Mouse (Mus musculus) heart, embryonic 10.5 days (tissue): ENCODE results near the gene Ociad2. TPM values are rescaled to one million over a fixed set of nuclear protein-coding genes. Genes with fewer than 3 reads are reported as not detected.

ENCODE experiments used
- DNase-seq: peaks from one replicate; pipeline ENCODE4 v3.0.0-alpha.2; 2017; ENCODE audit warnings: low spot score
- H3K27ac ChIP-seq: fragments of 300-500 bp; sonication (generic); 2 replicates; pipeline ENCODE4 v1.5.1; 2016; ENCODE audit warnings: mild to moderate bottlenecking
- H3K27me3 ChIP-seq: fragments of 300-500 bp; sonication (generic); 2 replicates; pipeline ENCODE4 v1.6.1; 2016; ENCODE audit warnings: mild to moderate bottlenecking; ENCODE audit not compliant: poor library complexity, insufficient read depth, severe bottlenecking
- H3K36me3 ChIP-seq: fragments of 300-500 bp; sonication (generic); 2 replicates; pipeline ENCODE4 v1.6.1; 2016; ENCODE audit warnings: mild to moderate bottlenecking, moderate library complexity
- H3K4me1 ChIP-seq: fragments of 300-500 bp; sonication (generic); 2 replicates; pipeline ENCODE4 v1.6.1; 2016; ENCODE audit warnings: mild to moderate bottlenecking
- H3K4me3 ChIP-seq: fragments of 300-500 bp; sonication (generic); 2 replicates; pipeline ENCODE4 v1.5.1; 2016; ENCODE audit warnings: mild to moderate bottlenecking, moderate library complexity
- H3K9me3 ChIP-seq: fragments of 300-500 bp; sonication (generic); 2 replicates; pipeline ENCODE4 v1.6.1; 2016; ENCODE audit warnings: mild to moderate bottlenecking, moderate library complexity
- WGBS: fragments of 180-500 bp; shearing (Covaris S2); methylation state at CpG from one replicate; pipeline ENCODE4 v1.1.7; 2016; 5-methylcytosine and 5-hydroxymethylcytosine counted together
- polyA plus RNA-seq: library from polyadenylated mRNA; unstranded; fragments of >200 nt; fragmentation: Nextera tagmentation; extraction: Ambion mirVana; gene quantifications from 2 replicates; pipeline ENCODE4 v1.2.1, GENCODE M21; 2016

The Ociad2 gene
- 21.0 and 23.1 TPM in 2 replicates for polyA plus RNA-seq

DNA sequence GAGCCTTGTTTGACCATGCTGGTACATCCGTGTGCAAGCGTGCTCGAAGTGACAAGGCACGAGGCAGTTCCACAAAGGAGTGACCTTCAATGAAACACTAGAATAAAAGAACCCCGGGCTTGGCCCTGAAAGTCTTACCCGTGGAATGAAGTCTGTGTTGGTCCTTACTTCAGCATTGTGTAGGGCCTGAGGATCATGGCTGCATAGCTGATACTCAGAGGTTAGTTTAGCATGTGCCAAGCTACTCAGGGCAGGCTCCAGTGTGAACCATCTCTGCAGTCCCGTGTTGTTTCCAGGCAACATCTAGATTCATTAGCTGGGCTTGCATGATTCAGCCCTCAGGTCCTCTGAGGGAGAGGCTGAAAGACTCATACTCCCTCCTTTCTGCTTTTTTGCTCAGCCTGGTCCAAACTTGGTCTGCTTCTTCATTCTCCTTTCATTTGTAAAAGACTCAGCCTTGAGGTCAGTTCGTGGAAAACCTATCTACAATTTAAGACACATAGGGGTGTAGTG lies at the start of gene Ociad2:
Gene Ociad2 (minus strand): TSS at position 306 of the 513 bp plus-strand sequence.
- DNase-seq = no peak
- no peak within 1 kb of the TSS for H3K27ac ChIP-seq
- no peaks in the 10 kb centered on the region for H3K36me3 ChIP-seq
- H3K27me3 ChIP-seq = no peaks in the 10 kb centered on the region
- no peak within 1 kb of the TSS for H3K4me3 ChIP-seq
- 85% methylated on average over 8 of the region's 8 CpGs for WGBS
- H3K9me3 ChIP-seq = 0 out of 2 replicates have a peak, but pooled peaks cover 3% of the 10 kb centered on the region
- peaks cover 35% of the 10 kb centered on the region for H3K4me1 ChIP-seq

GRCm38 (mm10) chr5:73383647-73383970 lies 42.8 kb upstream of the Ociad2 start:
- H3K4me1 ChIP-seq = peaks cover 10% of the 10 kb centered on the region; the same call in 1 of the 2 replicates
- H3K27ac ChIP-seq = no peak overlapping the region
- H3K9me3 ChIP-seq = no peaks in the 10 kb centered on the region
- no peak for DNase-seq
- H3K4me3 ChIP-seq = no peak overlapping the region
- 72% methylated on average over 4 of the region's 4 CpGs for WGBS
- H3K36me3 ChIP-seq = no peaks in the 10 kb centered on the region
- H3K27me3 ChIP-seq = peaks cover 8% of the 10 kb centered on the region

DNA sequence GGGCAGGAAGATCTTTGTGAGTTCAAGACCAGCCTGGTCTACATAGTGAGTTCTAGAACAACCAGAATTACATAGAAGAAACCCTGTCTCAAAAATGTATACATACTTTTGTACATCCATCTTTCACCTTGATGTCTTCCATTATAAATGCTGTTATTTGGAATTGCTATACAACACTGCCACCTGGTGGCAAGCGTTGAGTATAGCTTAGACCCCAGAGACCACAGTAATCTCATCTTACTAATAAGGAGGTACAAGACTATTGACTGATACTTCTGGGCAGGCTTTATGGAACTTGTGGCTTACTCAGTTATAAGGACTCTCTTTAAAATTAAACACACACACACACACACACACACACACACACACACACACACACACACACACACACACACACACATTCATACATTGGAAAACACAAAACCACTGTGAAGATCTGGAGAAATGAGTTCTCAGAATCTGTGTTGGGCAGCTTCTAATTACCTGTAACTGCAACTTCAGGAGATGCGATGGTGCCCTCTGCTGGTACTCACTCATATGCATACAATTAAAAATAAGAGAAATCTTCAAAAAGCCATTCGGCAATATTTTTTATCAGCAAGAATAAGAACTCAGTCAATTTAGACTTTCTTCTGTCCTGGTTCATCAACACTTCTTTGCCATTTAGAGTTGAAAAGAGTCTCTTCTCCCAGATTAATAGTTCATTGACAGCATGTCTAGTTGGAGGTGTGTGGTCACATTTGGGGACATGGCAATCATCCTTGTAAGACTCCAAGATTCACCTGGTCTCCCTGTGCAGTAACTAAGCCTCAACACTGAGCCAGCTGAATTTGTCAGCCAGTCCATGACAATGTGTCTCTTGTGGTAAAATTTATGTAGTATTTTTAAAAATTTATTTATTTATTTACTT lies 42.2 kb upstream of the Ociad2 start:
- Histone ChIP-seq H3K4me1 (peaks cover 10% of the 10 kb centered on the region; the same call in 1 of the 2 replicates), H3K36me3 (no peaks in the 10 kb centered on the region), H3K27me3 (peaks cover 8% of the 10 kb centered on the region), H3K27ac (no peak overlapping the region), H3K4me3 (no peak overlapping the region), H3K9me3 (no peaks in the 10 kb centered on the region)
- 31% methylated on average over 3 of the region's 3 CpGs for WGBS
- DNase-seq = no peak

DNA sequence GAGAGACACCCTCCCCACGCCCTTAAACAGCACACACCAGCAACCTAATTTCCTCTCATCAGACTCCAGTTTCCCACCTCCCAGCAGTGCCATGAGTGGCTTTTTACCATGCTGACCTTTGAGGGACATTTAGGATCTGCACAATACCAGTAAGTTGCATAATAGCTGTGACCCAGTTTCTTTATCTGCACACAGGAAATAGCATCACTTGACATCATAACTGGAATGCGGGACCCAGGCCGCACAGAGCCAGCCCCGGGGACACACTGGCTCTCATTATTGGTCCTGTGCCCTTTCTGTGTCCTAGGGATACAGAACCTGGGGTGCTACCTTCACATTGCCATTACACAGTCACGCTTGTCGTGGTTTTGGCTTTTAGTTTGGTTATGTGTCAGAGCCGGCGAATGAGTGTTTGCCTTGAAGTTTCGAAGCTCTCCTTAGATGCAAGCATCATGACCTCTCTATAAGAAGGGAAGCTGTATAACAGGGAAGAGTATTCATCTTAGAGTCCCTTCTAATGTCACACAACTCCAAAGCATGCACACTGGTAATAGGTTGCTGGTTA lies 41.2 kb upstream of the Ociad2 start:
- Histone ChIP-seq H3K9me3 (no peaks in the 10 kb centered on the region), H3K36me3 (no peaks in the 10 kb centered on the region), H3K27me3 (peaks cover 8% of the 10 kb centered on the region), H3K4me1 (peaks cover 10% of the 10 kb centered on the region; the same call in 1 of the 2 replicates), H3K4me3 (no peak overlapping the region), H3K27ac (no peak overlapping the region)
- no peak for DNase-seq
- WGBS = 73% methylated on average over 9 of the region's 9 CpGs

DNA sequence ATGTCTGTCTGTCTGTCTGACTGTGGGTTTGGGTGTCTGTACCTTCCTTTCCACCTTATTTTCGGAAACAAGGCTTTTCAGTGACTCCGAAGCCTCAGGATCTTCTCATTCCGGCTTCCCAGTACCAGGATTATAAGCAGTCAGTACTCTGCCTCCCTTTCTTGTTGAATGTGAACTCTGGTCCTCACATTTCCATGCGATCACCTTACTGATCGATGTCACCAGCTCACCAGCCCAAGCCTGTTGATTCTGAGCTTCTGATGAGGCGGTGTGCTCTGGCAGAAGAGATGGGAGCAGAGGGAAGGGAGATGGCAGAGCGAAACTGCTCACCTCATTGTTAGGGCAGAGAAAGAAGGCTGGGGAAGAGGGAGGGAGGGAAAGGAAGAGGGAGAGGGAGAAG lies 40.7 kb upstream of the Ociad2 start:
- no peaks in the 10 kb centered on the region for H3K36me3 ChIP-seq
- H3K9me3 ChIP-seq = no peaks in the 10 kb centered on the region
- WGBS = 79% methylated on average over 7 of the region's 7 CpGs

GRCm38 (mm10) chr5:73380829-73381228 lies 40.0 kb upstream of the Ociad2 start:
- no peaks in the 10 kb centered on the region for H3K9me3 ChIP-seq
- no peaks in the 10 kb centered on the region for H3K36me3 ChIP-seq
- no peak for DNase-seq
- H3K27ac ChIP-seq = no peak overlapping the region
- no peak overlapping the region for H3K4me3 ChIP-seq
- H3K27me3 ChIP-seq = peaks cover 8% of the 10 kb centered on the region
- peaks cover 10% of the 10 kb centered on the region; the same call in 1 of the 2 replicates for H3K4me1 ChIP-seq
- 36% methylated on average over 8 of the region's 8 CpGs for WGBS

More for the DNA sequence above, 40.7 kb upstream of the Ociad2 start:
- DNase-seq = no peak
- H3K27me3 ChIP-seq = peaks cover 8% of the 10 kb centered on the region
- H3K4me1 ChIP-seq = peaks cover 10% of the 10 kb centered on the region; the same call in 1 of the 2 replicates
- H3K27ac ChIP-seq = no peak overlapping the region
- H3K4me3 ChIP-seq = no peak overlapping the region

DNA sequence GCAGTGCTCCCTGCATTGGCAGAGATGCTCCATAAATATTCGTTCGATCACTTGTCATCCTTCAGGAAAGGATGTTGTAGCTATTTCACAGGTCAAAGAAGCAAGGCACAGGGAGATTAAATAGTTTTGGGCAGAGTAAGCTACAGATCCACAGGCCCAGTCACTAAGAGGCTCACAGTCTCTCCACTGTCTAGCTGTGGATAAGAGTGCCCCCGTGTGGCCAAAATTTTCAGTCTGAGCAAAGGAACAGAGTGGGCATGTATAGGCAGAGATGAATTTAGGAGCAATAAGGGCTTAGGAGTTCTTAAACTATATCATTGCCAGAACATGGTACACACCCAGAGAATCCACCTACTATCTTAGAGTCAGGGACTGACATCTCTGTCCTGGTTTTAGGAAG lies 39.1 kb upstream of the Ociad2 start:
- peak; percentile 93 for DNase-seq
- H3K4me1 ChIP-seq = peaks cover 10% of the 10 kb centered on the region; the same call in 1 of the 2 replicates
- H3K27ac ChIP-seq = no peak overlapping the region
- H3K27me3 ChIP-seq = peaks cover 8% of the 10 kb centered on the region
- WGBS = 19% methylated on average over 3 of the region's 3 CpGs
- H3K4me3 ChIP-seq = no peak overlapping the region
- H3K36me3 ChIP-seq = no peaks in the 10 kb centered on the region
- H3K9me3 ChIP-seq = no peaks in the 10 kb centered on the region

- Histone ChIP-seq H3K9me3 (no peaks in the 10 kb centered on the region), H3K36me3 (no peaks in the 10 kb centered on the region), H3K27me3 (peaks cover 8% of the 10 kb centered on the region), H3K4me3 (no peak overlapping the region), H3K27ac (no peak overlapping the region), H3K4me1 (0 out of 2 replicates have a peak, but pooled peaks cover 3% of the 10 kb centered on the region)
- DNase-seq = no peak
- 88% methylated on average over 7 of the region's 7 CpGs for WGBS
Measured at GRCm38 (mm10) chr5:73376491-73376890, 35.7 kb upstream of the Ociad2 start.

DNA sequence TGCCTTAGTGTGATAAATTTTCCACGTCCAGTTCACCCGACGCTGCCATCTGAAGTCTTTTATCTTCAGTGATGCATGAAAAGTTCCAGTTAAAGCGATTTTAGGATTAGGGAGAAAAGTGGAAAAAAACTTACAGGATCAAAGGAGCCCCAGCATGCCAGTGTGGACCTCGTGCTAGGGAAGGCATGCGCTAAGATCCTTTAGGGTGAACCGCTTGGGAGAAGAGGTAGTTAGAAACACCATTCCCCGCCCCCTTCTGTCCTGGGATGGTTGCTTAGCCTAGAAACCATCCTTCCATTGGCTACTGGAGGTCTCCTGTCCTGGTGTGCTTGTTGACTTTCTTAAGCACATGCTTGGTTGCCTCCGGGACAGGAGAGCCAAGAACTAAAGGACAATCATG lies 35.2 kb upstream of the Ociad2 start:
- H3K4me3 ChIP-seq = no peak overlapping the region
- DNase-seq = no peak
- 0 out of 2 replicates have a peak, but pooled peaks cover 3% of the 10 kb centered on the region for H3K4me1 ChIP-seq
- no peak overlapping the region for H3K27ac ChIP-seq
- H3K9me3 ChIP-seq = no peaks in the 10 kb centered on the region
- H3K27me3 ChIP-seq = peaks cover 6% of the 10 kb centered on the region
- 72% methylated on average over 9 of the region's 9 CpGs for WGBS
- H3K36me3 ChIP-seq = no peaks in the 10 kb centered on the region

- Histone ChIP-seq H3K36me3 (no peaks in the 10 kb centered on the region), H3K27me3 (no peaks in the 10 kb centered on the region), H3K4me3 (no peak overlapping the region), H3K9me3 (no peaks in the 10 kb centered on the region), H3K4me1 (no peaks in the 10 kb centered on the region), H3K27ac (no peak overlapping the region)
- 30% methylated on average over 3 of the region's 3 CpGs for WGBS
- DNase-seq = no peak
Measured at GRCm38 (mm10) chr5:73373184-73373583, 32.4 kb upstream of the Ociad2 start.

GRCm38 (mm10) chr5:73372601-73373000 lies 31.8 kb upstream of the Ociad2 start:
- Histone ChIP-seq H3K27me3 (no peaks in the 10 kb centered on the region), H3K36me3 (no peaks in the 10 kb centered on the region), H3K9me3 (no peaks in the 10 kb centered on the region), H3K4me1 (no peaks in the 10 kb centered on the region), H3K4me3 (no peak overlapping the region), H3K27ac (no peak overlapping the region)
- no peak for DNase-seq
- 73% methylated on average over 5 of the region's 5 CpGs for WGBS

- DNase-seq = no peak
- Histone ChIP-seq H3K4me3 (no peak overlapping the region), H3K9me3 (no peaks in the 10 kb centered on the region), H3K27ac (no peak overlapping the region), H3K36me3 (no peaks in the 10 kb centered on the region), H3K27me3 (no peaks in the 10 kb centered on the region), H3K4me1 (no peaks in the 10 kb centered on the region)
- WGBS = 58% methylated on average over 3 of the region's 3 CpGs
Measured at GRCm38 (mm10) chr5:73369731-73370130, 28.9 kb upstream of the Ociad2 start.

- H3K36me3 ChIP-seq = no peaks in the 10 kb centered on the region
- no peaks in the 10 kb centered on the region for H3K9me3 ChIP-seq
- no peaks in the 10 kb centered on the region for H3K4me1 ChIP-seq
- H3K27ac ChIP-seq = no peak overlapping the region
- no peak overlapping the region for H3K4me3 ChIP-seq
- H3K27me3 ChIP-seq = no peaks in the 10 kb centered on the region
- DNase-seq = no peak
- WGBS = 79% methylated on average over 10 of the region's 10 CpGs
Measured at GRCm38 (mm10) chr5:73368845-73369447, 28.1 kb upstream of the Ociad2 start.
